Mouse (Mus musculus): ENCODE data around the gene Wapl.

The Wapl gene

GRCm38 (mm10) chr14:34697376-34697775 lies 23.6 kb downstream of the Wapl start:
- no peak for DNase-seq (ENCODE audit: low spot score)

- no peak for DNase-seq (ENCODE audit: low spot score)
These were observed 36.5 kb downstream of the Wapl start for GRCm38 (mm10) chr14:34710209-34710608.

- DNase-seq (ENCODE audit: low spot score): no peak
These were observed 38.3 kb downstream of the Wapl start for GRCm38 (mm10) chr14:34712027-34712426.

- DNase-seq (ENCODE audit: low spot score): no peak
These were observed 39.1 kb downstream of the Wapl start for GRCm38 (mm10) chr14:34712857-34713256.

GRCm38 (mm10) chr14:34718150-34718549 lies 44.4 kb downstream of the Wapl start:
- DNase-seq (ENCODE audit: low spot score): no peak

- no peak for DNase-seq (ENCODE audit: low spot score)
These were observed 54.0 kb downstream of the Wapl start for GRCm38 (mm10) chr14:34727709-34728108.

- DNase-seq (ENCODE audit: low spot score): no peak
These were observed 61.7 kb downstream of the Wapl start for GRCm38 (mm10) chr14:34735405-34735804.

GRCm38 (mm10) chr14:34745401-34745800 lies 71.7 kb downstream of the Wapl start:
- DNase-seq (ENCODE audit: low spot score): no peak

GRCm38 (mm10) chr14:34755731-34756130 lies 82.0 kb downstream of the Wapl start:
- DNase-seq (ENCODE audit: low spot score): no peak

GRCm38 (mm10) chr14:34759938-34760337 lies 86.2 kb downstream of the Wapl start:
- no peak for DNase-seq (ENCODE audit: low spot score)

GRCm38 (mm10) chr14:34761082-34761959 lies 87.6 kb downstream of the Wapl start:
- no peak for DNase-seq (ENCODE audit: low spot score)

GRCm38 (mm10) chr14:34762682-34763081 lies 89.0 kb downstream of the Wapl start:
- DNase-seq (ENCODE audit: low spot score): peak; percentile 47

- peak; percentile 60 for DNase-seq (ENCODE audit: low spot score)
These were observed 90.2 kb downstream of the Wapl start for GRCm38 (mm10) chr14:34763771-34764539.

- no peak for DNase-seq (ENCODE audit: low spot score)
These were observed 91.2 kb downstream of the Wapl start for GRCm38 (mm10) chr14:34764908-34765307.

GRCm38 (mm10) chr14:34765380-34765779 lies 91.7 kb downstream of the Wapl start:
- no peak for DNase-seq (ENCODE audit: low spot score)

- DNase-seq (ENCODE audit: low spot score): no peak
These were observed 92.5 kb downstream of the Wapl start for GRCm38 (mm10) chr14:34766181-34766580.

GRCm38 (mm10) chr14:34768373-34768772 lies 94.6 kb downstream of the Wapl start:
- DNase-seq (ENCODE audit: low spot score): peak; percentile 80

- DNase-seq (ENCODE audit: low spot score): peak; percentile 86
These were observed 95.4 kb downstream of the Wapl start for GRCm38 (mm10) chr14:34769021-34769566.

GRCm38 (mm10) chr14:34769567-34770158 lies 95.9 kb downstream of the Wapl start:
- DNase-seq (ENCODE audit: low spot score): peak; percentile 68

GRCm38 (mm10) chr14:34770467-34770866 lies 96.7 kb downstream of the Wapl start:
- DNase-seq (ENCODE audit: low spot score): no peak

- no peak for DNase-seq (ENCODE audit: low spot score)
These were observed 97.9 kb downstream of the Wapl start for GRCm38 (mm10) chr14:34771601-34772000.

- no peak for DNase-seq (ENCODE audit: low spot score)
These were observed 98.4 kb downstream of the Wapl start for GRCm38 (mm10) chr14:34772132-34772531.

Measured in yolk sac, embryonic 10.5 days (tissue).